Mouse (Mus musculus) hindbrain, embryonic 11.5 days (tissue): ENCODE results near the gene Resf1. TPM values are rescaled to one million over a fixed set of nuclear protein-coding genes. Genes with fewer than 3 reads are reported as not detected.
A peak's percentile ranks its signal among the peaks of the same experiment; 100 is the strongest.
"Not testable (repeated sequence)": the region's sequence is repeated elsewhere in the genome, so short reads cannot be mapped to it uniquely, and the experiment has no call there.

Experiments used
- ATAC-seq: fragments of 200-750 bp; cut with Nextera tagmentation; 2 replicates; pipeline ENCODE4 v1.8.0; 2017; ENCODE audit warnings: mild to moderate bottlenecking, moderate TSS enrichment, moderate library complexity; ENCODE audit not compliant: low FRiP score
- DNase-seq: peaks from one replicate; pipeline ENCODE4 v3.0.0-alpha.2; 2015; ENCODE audit warnings: low spot score
- H3K27ac ChIP-seq: fragments of 300-500 bp; sonication (generic); 2 replicates; pipeline ENCODE4 v1.5.1; 2014; ENCODE audit warnings: mild to moderate bottlenecking, low read depth, low read length
- H3K27me3 ChIP-seq: fragments of 300-500 bp; sonication (generic); 2 replicates; pipeline ENCODE4 v1.6.1; 2014; ENCODE audit warnings: mild to moderate bottlenecking, low read length, moderate library complexity, mixed read lengths; ENCODE audit not compliant: control insufficient read depth, insufficient read depth
- H3K36me3 ChIP-seq: fragments of 300-500 bp; sonication (generic); 2 replicates; pipeline ENCODE4 v1.6.1; 2014; ENCODE audit warnings: mild to moderate bottlenecking, low read length, moderate library complexity, mixed read lengths; ENCODE audit not compliant: control insufficient read depth, insufficient read depth
- H3K4me1 ChIP-seq: fragments of 300-500 bp; sonication (generic); replicated peaks from 2 replicates; pipeline ENCODE4 v1.6.1; 2014; ENCODE audit warnings: low read length, mixed read lengths; ENCODE audit not compliant: control insufficient read depth, insufficient read depth
- H3K4me2 ChIP-seq: fragments of 300-500 bp; sonication (generic); replicated peaks from 2 replicates; pipeline ENCODE4 v1.6.1; 2014; ENCODE audit warnings: mild to moderate bottlenecking, low read depth, low read length
- H3K4me3 ChIP-seq: fragments of 300-500 bp; sonication (generic); 2 replicates; pipeline ENCODE4 v1.5.1; 2014; ENCODE audit warnings: low read depth, low read length
- H3K9ac ChIP-seq: fragments of 300-500 bp; sonication (generic); 2 replicates; pipeline ENCODE4 v1.6.1; 2014; ENCODE audit warnings: low read depth, low read length
- H3K9me3 ChIP-seq: fragments of 300-500 bp; sonication (generic); 2 replicates; pipeline ENCODE4 v1.6.1; 2016; ENCODE audit warnings: low read length; ENCODE audit not compliant: control insufficient read depth
- WGBS: fragments of 180-500 bp; shearing (Covaris S2); extraction: QIAGEN DNeasy Blood & Tissue Kit; methylation state at CpG from one replicate; pipeline ENCODE4 v1.1.7; 2014; 5-methylcytosine and 5-hydroxymethylcytosine counted together
- polyA plus RNA-seq: library from polyadenylated mRNA; unstranded; fragments of >200 nt; fragmentation: Nextera tagmentation; extraction: Ambion mirVana; gene quantifications from 2 replicates; pipeline ENCODE4 v1.2.1, GENCODE M21; 2014

Resf1 gene
- polyA plus RNA-seq, 1 experiment from 2014 or later = 47.3 TPM

GRCm38 (mm10) chr6:149357155-149357554 is 47.9 kb downstream of the Resf1 start:
- H3K9ac ChIP-seq = no peak overlapping the region
- no peaks in the 10 kb centered on the region for H3K9me3 ChIP-seq
- DNase-seq = no peak
- no peaks in the 10 kb centered on the region for H3K4me1 ChIP-seq
- H3K36me3 ChIP-seq = no peaks in the 10 kb centered on the region
- no peak for ATAC-seq
- no peak overlapping the region for H3K4me3 ChIP-seq
- no peak overlapping the region for H3K4me2 ChIP-seq
- no peak overlapping the region for H3K27ac ChIP-seq
- no peaks in the 10 kb centered on the region for H3K27me3 ChIP-seq

GRCm38 (mm10) chr6:149362533-149362932 is 53.3 kb downstream of the Resf1 start:
- WGBS = 97% methylated on average over 19 of the region's 20 CpGs
- H3K27me3 ChIP-seq, H3K36me3 ChIP-seq, H3K27ac ChIP-seq, H3K9me3 ChIP-seq, ATAC-seq, H3K4me2 ChIP-seq, H3K9ac ChIP-seq, H3K4me1 ChIP-seq, H3K4me3 ChIP-seq, DNase-seq: not testable (repeated sequence)

DNA sequence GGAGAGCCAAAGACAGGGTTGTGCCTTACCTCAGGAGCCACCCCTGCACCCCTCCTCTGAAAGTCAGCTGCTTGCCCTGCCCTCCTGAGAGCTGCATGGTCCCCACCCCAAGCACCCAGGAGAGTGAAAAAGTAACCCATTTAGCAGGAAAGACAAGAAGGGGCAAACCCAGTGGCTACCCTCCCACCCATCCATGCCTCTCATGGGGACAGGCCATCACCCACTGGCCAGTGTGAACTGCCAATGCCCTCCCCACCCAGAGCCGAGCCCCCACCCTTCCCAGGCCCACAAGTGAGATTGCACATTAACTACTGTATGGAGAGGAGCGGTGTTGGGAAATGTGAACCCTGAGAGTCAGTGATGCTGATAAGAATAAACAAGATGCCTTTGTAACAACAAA is 56.8 kb downstream of the Resf1 start:
- not testable (repeated sequence) for ATAC-seq, H3K4me1 ChIP-seq, H3K4me2 ChIP-seq, H3K4me3 ChIP-seq, H3K27me3 ChIP-seq, H3K27ac ChIP-seq, H3K9ac ChIP-seq, H3K9me3 ChIP-seq, H3K36me3 ChIP-seq, DNase-seq
- 83% methylated on average over 2 of the region's 2 CpGs for WGBS

GRCm38 (mm10) chr6:149366403-149366802 is 57.2 kb downstream of the Resf1 start:
- WGBS = 91% methylated on average over 2 of the region's 2 CpGs
- Histone ChIP-seq H3K4me3 (no peak overlapping the region), H3K9ac (no peak overlapping the region), H3K27ac (no peak overlapping the region), H3K9me3 (no peaks in the 10 kb centered on the region), H3K4me2 (no peak overlapping the region), H3K4me1 (no peaks in the 10 kb centered on the region), H3K27me3 (no peaks in the 10 kb centered on the region), H3K36me3 (no peaks in the 10 kb centered on the region)
- no peak for ATAC-seq
- DNase-seq = no peak

- ATAC-seq (no peak), DNase-seq (peak; percentile 52)
- Histone ChIP-seq H3K27ac (no peak overlapping the region), H3K4me3 (no peak overlapping the region), H3K4me2 (no peak overlapping the region), H3K9me3 (no peaks in the 10 kb centered on the region), H3K27me3 (no peaks in the 10 kb centered on the region), H3K36me3 (no peaks in the 10 kb centered on the region), H3K4me1 (no peaks in the 10 kb centered on the region), H3K9ac (no peak overlapping the region)
- 71% methylated on average over 2 of the region's 2 CpGs for WGBS
Observed at GRCm38 (mm10) chr6:149374986-149375457, 65.8 kb downstream of the Resf1 start.

- H3K9ac ChIP-seq = no peak overlapping the region
- 81% methylated on average over 2 of the region's 2 CpGs for WGBS
- H3K27me3 ChIP-seq = no peaks in the 10 kb centered on the region
- no peaks in the 10 kb centered on the region for H3K4me1 ChIP-seq
- DNase-seq (no peak), ATAC-seq (no peak)
- H3K4me2 ChIP-seq = no peak overlapping the region
- no peaks in the 10 kb centered on the region for H3K36me3 ChIP-seq
- no peak overlapping the region for H3K4me3 ChIP-seq
- no peak overlapping the region for H3K27ac ChIP-seq
- no peaks in the 10 kb centered on the region for H3K9me3 ChIP-seq
Observed at GRCm38 (mm10) chr6:149383531-149383930, 74.3 kb downstream of the Resf1 start.

Other genes with a start within 250 kb of the Resf1 start
- gene Dennd5b, start 207.7 kb upstream of the Resf1 start, polyA plus RNA-seq = 18.0 and 30.0 TPM in 2 replicates
- gene Gm10203, start 179.2 kb upstream of the Resf1 start, polyA plus RNA-seq = not detected in 2 replicates
- gene Etfbkmt, start 169.6 kb upstream of the Resf1 start, polyA plus RNA-seq = 8.8 and 8.9 TPM in 2 replicates
- gene Amn1, start 120.7 kb upstream of the Resf1 start, polyA plus RNA-seq = 70.0 and 71.1 TPM in 2 replicates
- gene Bicd1, start 99.5 kb downstream of the Resf1 start, polyA plus RNA-seq = 17.7 and 22.6 TPM in 2 replicates